ENCODE assay signal across 11 mouse cellular contexts in the genomic region with DNA sequence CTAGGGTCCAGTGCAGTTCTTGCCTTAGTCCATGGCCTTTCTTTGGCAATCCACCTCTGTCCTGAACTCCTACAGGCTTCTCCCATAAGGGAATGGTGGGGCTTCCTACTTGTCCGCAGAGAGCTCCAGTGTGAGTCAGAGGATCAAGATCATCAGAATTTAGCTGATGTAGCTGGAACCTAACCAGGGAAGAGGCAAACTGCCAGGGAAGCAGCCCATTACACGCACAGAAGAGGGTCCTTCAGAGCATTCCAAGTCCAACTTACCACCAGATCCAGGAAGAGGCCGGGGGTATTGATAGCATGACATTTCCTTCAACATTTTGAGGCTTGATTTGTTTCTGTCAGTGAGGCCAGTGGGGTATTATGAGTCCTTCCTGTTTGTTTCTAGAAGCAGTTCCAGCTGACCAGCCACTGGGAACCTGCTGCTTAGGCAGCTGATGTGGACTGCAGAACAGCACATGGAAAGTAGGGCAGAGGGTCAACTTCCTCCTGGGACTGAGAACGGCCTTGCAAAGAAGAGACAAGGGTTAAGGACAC. TPM values are rescaled to one million over a fixed set of nuclear protein-coding genes. Genes with fewer than 3 reads are reported as not detected.
DNase-seq lines count a peak whose midpoint lies in the region; ATAC-seq and TF ChIP-seq lines count a peak whose summit lies in the region.
"Had no signal": no experiment of that assay in that cellular context is flagged by ENCODE, and none has a peak within 500 bp of the region (broad histone marks: within the 10 kb centered on the region; RNA-seq: fewer than 3 reads in every experiment).

No protein-coding gene starts in this region.

- CTCF ChIA-PET in Patski (lab: Charles Lee), result interaction anchor here (1.0 to 3.6 kb wide), 4 partner anchors 10 to 152 kb away, joined by 3 to 13 read pairs (median 8); a partner anchor contains a TSS

- ATAC-seq in Patski, result peak; percentile 86
- peak; percentile 69; the same call in 1 of the 2 replicates for ATAC-seq in kidney, embryonic 16.5 days (ENCODE audit: low FRiP score, low TSS enrichment)
- ATAC-seq in hindbrain, embryonic 16.5 days, result no peak

- H3K9me3 ChIP-seq in kidney, embryonic 16.5 days (ENCODE audit: low read length), result no peaks in the 10 kb centered on the region; the same call in 1 of the 2 replicates
- H3K9me3 ChIP-seq in midbrain, embryonic 10.5 days (replicated peaks), result no peaks in the 10 kb centered on the region
- no peaks in the 10 kb centered on the region for H3K9me3 ChIP-seq in hindbrain, embryonic 16.5 days (ENCODE audit: control insufficient read depth, low read length)
- H3K9me3 ChIP-seq: embryonic facial prominence, embryonic 13.5 days; heart, embryonic 15.5 days had no signal

- H3K36me3 ChIP-seq in kidney, embryonic 16.5 days (ENCODE audit: insufficient read depth, low read length), result no peaks in the 10 kb centered on the region
- no peaks in the 10 kb centered on the region for H3K36me3 ChIP-seq in midbrain, embryonic 10.5 days
- H3K36me3 ChIP-seq in hindbrain, embryonic 16.5 days (ENCODE audit: control insufficient read depth, insufficient read depth, low read length), result no peaks in the 10 kb centered on the region
- H3K36me3 ChIP-seq: embryonic facial prominence, embryonic 13.5 days; heart, embryonic 15.5 days had no signal

- DNase-seq in cerebellum, postnatal 10 days, result peak; percentile 19 to 30
- DNase-seq in cerebellum, postnatal 4 days (ENCODE audit: low spot score in 2 of 2), result no peak
- peak; percentile 92 for DNase-seq in Patski (ENCODE audit: low read depth, low spot score)
- DNase-seq in lung, postnatal 4 days, result peak; percentile 25 to 34
- DNase-seq in midbrain, embryonic 10.5 days (ENCODE audit: low spot score), result no peak
- no peak for DNase-seq in right cerebral cortex, postnatal 10 days (ENCODE audit: low spot score in 2 of 2)
- DNase-seq: right cerebral cortex, postnatal 14 days had no signal

- in situ Hi-C loops in Patski (cut with MboI; ENCODE audit: low pct_unique_long_range_greater_than_20kb), result loop anchor here (10.0 kb wide), 1 partner anchor 531 kb away; a partner anchor contains a TSS

- 38% methylated on average over 4 of the region's 4 CpGs for WGBS in kidney, embryonic 16.5 days
- WGBS in midbrain, embryonic 10.5 days, result 72% methylated on average over 4 of the region's 4 CpGs
- 63% methylated on average over 4 of the region's 4 CpGs for WGBS in hindbrain, embryonic 16.5 days

- peak overlapping the region; percentile 75 for H3K27ac ChIP-seq in kidney, embryonic 16.5 days (ENCODE audit: low read length)
- H3K27ac ChIP-seq in midbrain, embryonic 10.5 days (replicated peaks), result no peak overlapping the region
- no peak overlapping the region for H3K27ac ChIP-seq in hindbrain, embryonic 16.5 days (ENCODE audit: low read depth, low read length)
- H3K27ac ChIP-seq: embryonic facial prominence, embryonic 13.5 days; heart, embryonic 15.5 days had no signal

- no peak for TF ChIP-seq CTCF in Patski (IDR thresholded peaks at IDR 0.05)

- POLR2A ChIA-PET in Patski (lab: Charles Lee), result no interaction called here

- H3K4me2 ChIP-seq in kidney, embryonic 16.5 days (replicated peaks; ENCODE audit: low read depth, low read length), result no peak overlapping the region
- no peak overlapping the region for H3K4me2 ChIP-seq in hindbrain, embryonic 16.5 days (ENCODE audit: low read length)
- H3K4me2 ChIP-seq: embryonic facial prominence, embryonic 13.5 days; heart, embryonic 15.5 days had no signal

- no peaks in the 10 kb centered on the region for H3K27me3 ChIP-seq in Patski
- no peaks in the 10 kb centered on the region for H3K27me3 ChIP-seq in kidney, embryonic 16.5 days (ENCODE audit: insufficient read depth, low read length)
- H3K27me3 ChIP-seq in midbrain, embryonic 10.5 days (ENCODE audit: low read depth, poor library complexity, severe bottlenecking), result no peaks in the 10 kb centered on the region
- no peaks in the 10 kb centered on the region for H3K27me3 ChIP-seq in hindbrain, embryonic 16.5 days (replicated peaks; ENCODE audit: control insufficient read depth, insufficient read depth, low read length)
- H3K27me3 ChIP-seq: embryonic facial prominence, embryonic 13.5 days; heart, embryonic 15.5 days had no signal

- H3K9ac ChIP-seq in kidney, embryonic 16.5 days (replicated peaks; ENCODE audit: low read length), result no peak overlapping the region
- no peak overlapping the region for H3K9ac ChIP-seq in hindbrain, embryonic 16.5 days (ENCODE audit: low read depth, low read length)
- H3K9ac ChIP-seq: embryonic facial prominence, embryonic 13.5 days; heart, embryonic 15.5 days had no signal

- H3K4me3 ChIP-seq in kidney, embryonic 16.5 days (ENCODE audit: low read length), result no peak overlapping the region
- H3K4me3 ChIP-seq in midbrain, embryonic 10.5 days, result no peak overlapping the region
- H3K4me3 ChIP-seq in hindbrain, embryonic 16.5 days (ENCODE audit: low read length), result no peak overlapping the region
- H3K4me3 ChIP-seq: embryonic facial prominence, embryonic 13.5 days; heart, embryonic 15.5 days had no signal

- H3K4me1 ChIP-seq in kidney, embryonic 16.5 days (ENCODE audit: insufficient read depth, low read length), result peaks cover 11% of the 10 kb centered on the region; the same call in 1 of the 2 replicates
- no peaks in the 10 kb centered on the region for H3K4me1 ChIP-seq in midbrain, embryonic 10.5 days
- no peaks in the 10 kb centered on the region for H3K4me1 ChIP-seq in hindbrain, embryonic 16.5 days (ENCODE audit: control insufficient read depth, insufficient read depth, low read depth, low read length)
- H3K4me1 ChIP-seq: embryonic facial prominence, embryonic 13.5 days had no signal

RNA-seq across cellular contexts. Expression of a gene that starts 11.7 kb away (rescaled TPM):
- 20.1 TPM for polyA plus RNA-seq in Patski (2021)
- polyA plus RNA-seq in kidney, embryonic 16.5 days (2015; fragmentation: Nextera tagmentation; extraction: Ambion mirVana), result 15.6 TPM in 2 replicates
- polyA plus RNA-seq in midbrain, embryonic 10.5 days (2016; fragmentation: Nextera tagmentation; extraction: Ambion mirVana), result 16.4 and 21.4 TPM in 2 replicates
- polyA plus RNA-seq in hindbrain, embryonic 16.5 days (2015; fragmentation: Nextera tagmentation; extraction: Ambion mirVana), result 21.9 and 24.7 TPM in 2 replicates

Comparison
In these comparisons a context has a peak if more than half of its experiments do, and no peak if none do; other contexts are left out.
1. DNase-seq: peak in cerebellum, postnatal 10 days (2 of 2), Patski (single experiment) and lung, postnatal 4 days (2 of 2); none in cerebellum, postnatal 4 days (0 of 2), midbrain, embryonic 10.5 days (single experiment) and right cerebral cortex, postnatal 10 days (0 of 2).